Mouse (Mus musculus) kidney, embryonic 16.5 days (tissue): ENCODE measurements around the gene Pilrb2. TPM values are rescaled to one million over a fixed set of nuclear protein-coding genes. Genes with fewer than 3 reads are reported as not detected.
"Not testable (repeated sequence)": the region's sequence is repeated elsewhere in the genome, so short reads cannot be mapped to it uniquely, and the experiment has no call there.

Experiments used
- ATAC-seq: fragments of 200-750 bp; cut with Nextera tagmentation; 2 replicates; pipeline ENCODE4 v1.8.0; 2017; ENCODE audit warnings: moderate TSS enrichment; ENCODE audit not compliant: low FRiP score, low TSS enrichment
- H3K27ac ChIP-seq: fragments of 300-500 bp; sonication (generic); 2 replicates; pipeline ENCODE4 v1.5.1; 2014; ENCODE audit warnings: low read length
- H3K27me3 ChIP-seq: fragments of 300-500 bp; sonication (generic); 2 replicates; pipeline ENCODE4 v1.6.1; 2014; ENCODE audit warnings: low read length, control low read depth, mixed read lengths; ENCODE audit not compliant: insufficient read depth
- H3K36me3 ChIP-seq: fragments of 300-500 bp; sonication (generic); 2 replicates; pipeline ENCODE4 v1.6.1; 2014; ENCODE audit warnings: low read length, control low read depth, mixed read lengths; ENCODE audit not compliant: insufficient read depth
- H3K4me1 ChIP-seq: fragments of 300-500 bp; sonication (generic); 2 replicates; pipeline ENCODE4 v1.6.1; 2014; ENCODE audit warnings: low read length, control low read depth, mixed read lengths; ENCODE audit not compliant: insufficient read depth
- H3K4me2 ChIP-seq: fragments of 300-500 bp; sonication (generic); replicated peaks from 2 replicates; pipeline ENCODE4 v1.6.1; 2014; ENCODE audit warnings: low read depth, low read length
- H3K4me3 ChIP-seq: fragments of 300-500 bp; sonication (generic); 2 replicates; pipeline ENCODE4 v1.5.1; 2014; ENCODE audit warnings: mild to moderate bottlenecking, low read length
- H3K9ac ChIP-seq: fragments of 300-500 bp; sonication (generic); replicated peaks from 2 replicates; pipeline ENCODE4 v1.6.1; 2014; ENCODE audit warnings: low read length
- H3K9me3 ChIP-seq: fragments of 300-500 bp; sonication (generic); 2 replicates; pipeline ENCODE4 v1.6.1; 2016; ENCODE audit warnings: low read length, control low read depth
- WGBS: fragments of 180-500 bp; shearing (Covaris S2); extraction: QIAGEN DNeasy Blood & Tissue Kit; methylation state at CpG from one replicate; pipeline ENCODE4 v1.1.7; 2014; 5-methylcytosine and 5-hydroxymethylcytosine counted together
- polyA plus RNA-seq: library from polyadenylated mRNA; unstranded; fragments of >200 nt; fragmentation: Nextera tagmentation; extraction: Ambion mirVana; gene quantifications from 2 replicates; pipeline ENCODE4 v1.2.1, GENCODE M21; 2015

Gene Pilrb2
- polyA plus RNA-seq, 1 experiment from 2014 or later = 0.40 TPM

GRCm38 (mm10) chr5:137836611-137837010 is 35.0 kb downstream of the Pilrb2 start:
- Histone ChIP-seq H3K4me2 (no peak overlapping the region), H3K27me3 (no peaks in the 10 kb centered on the region), H3K27ac (no peak overlapping the region), H3K4me1 (no peaks in the 10 kb centered on the region), H3K36me3 (no peaks in the 10 kb centered on the region), H3K4me3 (no peak overlapping the region), H3K9me3 (no peaks in the 10 kb centered on the region), H3K9ac (no peak overlapping the region)
- no peak for ATAC-seq

DNA sequence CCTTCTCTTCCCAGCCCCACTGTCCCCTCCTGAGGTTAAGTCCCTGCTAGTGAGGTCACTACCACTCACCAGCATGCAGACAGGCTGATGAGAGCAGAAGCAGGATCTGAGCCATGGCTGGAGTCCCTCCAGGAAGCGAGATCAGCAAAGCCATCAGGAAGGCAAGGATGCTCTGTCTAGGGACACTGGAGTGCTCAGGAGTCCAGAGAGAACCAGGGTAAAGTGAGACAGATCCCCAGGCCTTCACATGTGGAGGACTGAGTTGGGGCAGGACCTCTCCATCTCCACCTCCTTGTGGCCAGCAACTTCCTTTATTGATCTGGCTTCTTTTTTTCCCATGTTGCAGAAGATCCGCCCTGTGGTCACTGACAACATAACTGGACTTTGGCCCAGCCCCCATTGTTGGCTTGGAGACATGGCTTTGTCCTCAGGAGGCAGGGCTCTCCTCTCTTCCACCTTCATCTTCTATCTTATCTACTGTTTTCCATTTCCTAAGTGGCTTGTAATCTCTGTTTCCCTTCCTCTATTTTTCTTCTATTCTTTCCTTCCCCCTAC is 35.6 kb downstream of the Pilrb2 start, which contains the start of gene Pilra:
Gene Pilra, minus strand, starts transcription at position 316 of the 555 bp plus-strand sequence.
- H3K27ac ChIP-seq, ATAC-seq, H3K4me1 ChIP-seq, H3K9ac ChIP-seq, H3K4me2 ChIP-seq, H3K27me3 ChIP-seq, H3K36me3 ChIP-seq, H3K9me3 ChIP-seq, H3K4me3 ChIP-seq: not testable (repeated sequence)
- 54% methylated on average over 2 of the region's 2 CpGs for WGBS

- no peak overlapping the region for H3K4me3 ChIP-seq
- WGBS = 29% methylated on average over 4 of the region's 4 CpGs
- ATAC-seq = no peak
Measured at GRCm38 (mm10) chr5:137833500-137833899, 38.1 kb downstream of the Pilrb2 start.

GRCm38 (mm10) chr5:137831506-137831905 is 40.1 kb downstream of the Pilrb2 start:
- no peak for ATAC-seq
- WGBS = 71% methylated on average over 6 of the region's 6 CpGs
- no peaks in the 10 kb centered on the region for H3K4me1 ChIP-seq

More at GRCm38 (mm10) chr5:137833500-137833899, 38.1 kb downstream of the Pilrb2 start:
- no peaks in the 10 kb centered on the region for H3K27me3 ChIP-seq
- H3K9ac ChIP-seq = no peak overlapping the region
- H3K27ac ChIP-seq = no peak overlapping the region
- H3K4me1 ChIP-seq = no peaks in the 10 kb centered on the region
- no peaks in the 10 kb centered on the region for H3K9me3 ChIP-seq
- no peak overlapping the region for H3K4me2 ChIP-seq
- no peaks in the 10 kb centered on the region for H3K36me3 ChIP-seq

DNA sequence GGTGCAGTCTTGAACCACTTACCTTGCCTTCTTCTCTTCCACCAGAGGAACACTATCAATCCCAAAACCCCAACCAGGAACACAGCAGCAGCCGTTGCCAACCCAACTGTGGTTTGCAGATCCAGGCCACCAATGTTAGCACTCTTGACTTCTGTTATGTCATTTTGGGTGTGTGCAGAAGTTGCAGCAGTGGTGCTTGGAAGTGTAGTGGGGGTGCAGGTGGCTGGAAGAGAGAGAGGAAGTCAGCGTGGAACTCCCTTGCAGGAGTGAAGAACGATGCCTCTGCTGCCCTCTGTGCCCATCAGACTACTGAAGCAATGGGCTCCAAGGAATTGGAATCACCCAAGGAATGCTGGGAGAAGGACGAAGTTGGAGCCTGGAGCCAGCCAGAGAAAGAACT is 40.5 kb downstream of the Pilrb2 start:
- no peak for ATAC-seq
- H3K4me2 ChIP-seq = no peak overlapping the region
- WGBS = 87% methylated on average over 4 of the region's 4 CpGs

More at GRCm38 (mm10) chr5:137831506-137831905, 40.1 kb downstream of the Pilrb2 start:
- H3K9ac ChIP-seq = no peak overlapping the region
- H3K27ac ChIP-seq = no peak overlapping the region
- H3K9me3 ChIP-seq = no peaks in the 10 kb centered on the region
- H3K36me3 ChIP-seq = no peaks in the 10 kb centered on the region
- H3K27me3 ChIP-seq = no peaks in the 10 kb centered on the region
- no peak overlapping the region for H3K4me3 ChIP-seq
- no peak overlapping the region for H3K4me2 ChIP-seq

DNA sequence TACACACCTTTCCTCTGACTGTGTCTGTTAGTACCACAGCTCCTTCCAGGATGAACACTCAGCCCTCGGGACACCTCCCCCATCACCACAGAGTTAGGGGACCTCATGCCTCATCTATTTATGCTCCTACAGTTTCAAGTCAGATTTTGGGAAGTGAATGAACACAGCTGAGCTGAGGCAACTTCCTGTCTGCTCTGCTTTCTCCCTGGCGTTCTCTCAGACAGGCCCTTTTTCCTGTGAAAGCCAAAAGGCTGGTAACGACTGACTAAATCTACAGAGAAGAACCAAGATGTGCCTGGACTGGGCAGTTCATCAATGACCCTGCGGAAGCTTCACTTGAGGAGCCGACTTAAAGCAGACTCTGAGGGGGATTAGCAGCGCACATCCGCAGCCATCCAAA is 41.4 kb downstream of the Pilrb2 start:
- Histone ChIP-seq H3K27ac (0 out of 2 replicates have a peak overlapping the region, but pooled peaks have one; percentile 12), H3K36me3 (no peaks in the 10 kb centered on the region)
- 73% methylated on average over 7 of the region's 7 CpGs for WGBS

More for the DNA sequence above, 40.5 kb downstream of the Pilrb2 start:
- H3K4me1 ChIP-seq = no peaks in the 10 kb centered on the region
- H3K27ac ChIP-seq = no peak overlapping the region
- H3K9me3 ChIP-seq = no peaks in the 10 kb centered on the region
- H3K36me3 ChIP-seq = no peaks in the 10 kb centered on the region
- H3K4me3 ChIP-seq = no peak overlapping the region
- no peaks in the 10 kb centered on the region for H3K27me3 ChIP-seq
- no peak overlapping the region for H3K9ac ChIP-seq

GRCm38 (mm10) chr5:137828694-137829093 is 42.9 kb downstream of the Pilrb2 start:
- H3K36me3 ChIP-seq = no peaks in the 10 kb centered on the region
- H3K27me3 ChIP-seq = no peaks in the 10 kb centered on the region
- H3K4me1 ChIP-seq = no peaks in the 10 kb centered on the region
- WGBS = 84% methylated on average over 6 of the region's 6 CpGs
- H3K9me3 ChIP-seq = no peaks in the 10 kb centered on the region
- H3K27ac ChIP-seq = no peak overlapping the region
- no peak overlapping the region for H3K9ac ChIP-seq
- H3K4me2 ChIP-seq = no peak overlapping the region
- no peak overlapping the region for H3K4me3 ChIP-seq
- ATAC-seq = no peak

More for the DNA sequence above, 41.4 kb downstream of the Pilrb2 start:
- no peak overlapping the region for H3K4me2 ChIP-seq
- no peaks in the 10 kb centered on the region for H3K27me3 ChIP-seq
- H3K9me3 ChIP-seq = no peaks in the 10 kb centered on the region
- ATAC-seq = no peak
- H3K4me3 ChIP-seq = no peak overlapping the region
- H3K9ac ChIP-seq = no peak overlapping the region
- H3K4me1 ChIP-seq = no peaks in the 10 kb centered on the region

DNA sequence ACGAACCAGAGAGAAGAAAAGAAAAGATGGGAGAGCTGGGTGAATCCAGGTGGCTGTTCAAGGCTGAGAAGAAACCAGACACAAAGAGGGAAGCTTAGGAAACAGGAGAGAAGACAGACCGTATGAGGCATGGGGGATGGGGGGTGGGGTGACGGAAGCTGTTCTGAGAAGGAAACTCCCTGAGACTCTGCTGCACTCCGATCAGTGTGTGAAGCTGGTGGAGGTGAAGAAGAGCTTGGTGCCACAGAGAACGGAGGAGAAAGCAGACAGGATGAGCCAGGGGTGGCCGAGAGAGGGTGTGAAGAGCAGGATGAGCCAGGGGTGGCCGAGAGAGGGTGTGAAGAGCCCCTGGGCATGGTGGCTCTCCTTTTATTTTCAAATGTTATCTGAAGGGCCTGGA is 45.2 kb downstream of the Pilrb2 start:
- no peak for ATAC-seq
- no peaks in the 10 kb centered on the region for H3K36me3 ChIP-seq
- H3K27me3 ChIP-seq = no peaks in the 10 kb centered on the region
- H3K27ac ChIP-seq = no peak overlapping the region
- H3K4me2 ChIP-seq = no peak overlapping the region
- H3K9ac ChIP-seq = no peak overlapping the region
- 54% methylated on average over 7 of the region's 7 CpGs for WGBS
- H3K4me3 ChIP-seq = no peak overlapping the region
- no peaks in the 10 kb centered on the region for H3K4me1 ChIP-seq
- H3K9me3 ChIP-seq = no peaks in the 10 kb centered on the region

- Histone ChIP-seq H3K36me3 (no peaks in the 10 kb centered on the region), H3K4me1 (no peaks in the 10 kb centered on the region), H3K9me3 (no peaks in the 10 kb centered on the region), H3K27ac (no peak overlapping the region), H3K4me3 (no peak overlapping the region), H3K27me3 (no peaks in the 10 kb centered on the region), H3K9ac (no peak overlapping the region), H3K4me2 (no peak overlapping the region)
- 85% methylated on average over 2 of the region's 2 CpGs for WGBS
- no peak for ATAC-seq
Measured at GRCm38 (mm10) chr5:137825971-137826370, 45.6 kb downstream of the Pilrb2 start.

DNA sequence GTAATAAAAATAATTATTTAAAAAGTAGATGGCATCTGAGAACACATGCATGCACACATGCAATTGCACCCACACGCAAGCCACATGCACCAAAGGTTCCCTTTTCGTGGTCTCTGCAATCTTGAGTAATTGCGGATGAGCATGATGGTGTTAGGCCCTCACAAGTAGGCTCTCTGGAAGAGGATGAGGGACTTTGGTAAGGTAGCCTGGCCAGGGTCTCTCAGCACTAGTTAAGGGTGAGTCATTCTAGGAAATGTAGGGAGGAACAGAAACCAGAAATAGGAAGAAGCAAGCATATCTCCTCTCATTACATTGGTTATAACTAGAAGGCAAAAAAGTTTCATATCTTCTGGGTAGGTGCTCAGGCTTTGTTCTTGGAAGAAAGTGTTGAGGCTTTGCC is 46.6 kb downstream of the Pilrb2 start:
- Histone ChIP-seq H3K4me3 (no peak overlapping the region), H3K9me3 (no peaks in the 10 kb centered on the region)

More for the DNA sequence above, 46.6 kb downstream of the Pilrb2 start:
- 92% methylated on average over 3 of the region's 3 CpGs for WGBS
- Histone ChIP-seq H3K27me3 (no peaks in the 10 kb centered on the region), H3K4me1 (no peaks in the 10 kb centered on the region), H3K27ac (no peak overlapping the region), H3K9ac (no peak overlapping the region), H3K36me3 (no peaks in the 10 kb centered on the region), H3K4me2 (no peak overlapping the region)
- ATAC-seq = no peak
